30 mouse cellular contexts compared by ENCODE assay signal in genomic region chr1:20730903-20731302, GRCm38 (mm10). TPM values are rescaled to one million over a fixed set of nuclear protein-coding genes. Genes with fewer than 3 reads are reported as not detected.
DNase-seq lines count a peak whose midpoint lies in the region; ATAC-seq and TF ChIP-seq lines count a peak whose summit lies in the region.
"Had no signal": no experiment of that assay in that cellular context is flagged by ENCODE, and none has a peak within 500 bp of the region (broad histone marks: within the 10 kb centered on the region; RNA-seq: fewer than 3 reads in every experiment).

Gene Il17a (plus strand): TSS chr1:20730905.

- peak; percentile 24 for DNase-seq in 416B (ENCODE audit: low read depth)
- no peak for DNase-seq in CH12.LX (ENCODE audit: extremely low read depth)
- DNase-seq in adrenal gland, adult (ENCODE audit: inconsistent age in 2 of 2, low spot score in 1 of 2), result no peak
- DNase-seq in adrenal gland, adult 2 months, result no peak
- DNase-seq in yolk sac, embryonic 10.5 days (ENCODE audit: low spot score), result no peak
- DNase-seq: adrenal gland, adult 8-10 months; adrenal gland, postnatal 10 days; adrenal gland, postnatal 14 days; adrenal gland, postnatal 25 days; adrenal gland, postnatal 36 days; B cell, adult 2 months; cerebellum, adult 11 months; cerebellum, adult 11-12 months; cerebellum, adult 18-20 months; cerebellum, adult 2 months; cerebellum, adult 8-10 months; cerebellum, adult 9-10 months had no signal

- H3K4me2 ChIP-seq in CH12.LX (ENCODE audit: insufficient read depth, low read depth, poor library complexity, severe bottlenecking), result peak within 1 kb of the TSS; percentile 30; the same call in 1 of the 2 replicates
- no peak within 1 kb of the TSS for H3K4me2 ChIP-seq in intestine, postnatal 0 days (replicated peaks; ENCODE audit: low read depth)

- H3K27ac ChIP-seq in CH12.LX (ENCODE audit: insufficient read depth, low read depth), result no peak within 1 kb of the TSS
- H3K27ac ChIP-seq in intestine, postnatal 0 days (ENCODE audit: low read depth, low read length), result no peak within 1 kb of the TSS

- no peak for TF ChIP-seq EP300 in CH12.LX (IDR thresholded peaks at IDR 0.05; ENCODE audit: low read length)

- no peaks in the 10 kb centered on the region for H3K9me3 ChIP-seq in CH12.LX (replicated peaks; ENCODE audit: low read length)
- H3K9me3 ChIP-seq in intestine, postnatal 0 days (ENCODE audit: control insufficient read depth), result no peaks in the 10 kb centered on the region
- H3K9me3 ChIP-seq: G1E had no signal

- H3K9ac ChIP-seq in CH12.LX (ENCODE audit: insufficient read depth, low read depth), result no peak within 1 kb of the TSS
- H3K9ac ChIP-seq in intestine, postnatal 0 days (ENCODE audit: low read depth, low read length), result no peak within 1 kb of the TSS

- TF ChIP-seq RAD21 in CH12.LX (IDR thresholded peaks at IDR 0.05; ENCODE audit: low read depth, low read length), result no peak

- H3K4me3 ChIP-seq in CH12.LX (replicated peaks in 1 of 3; ENCODE audit: low read depth in 2 of 3, low read length in 2 of 3, poor library complexity in 1 of 3), result no peak within 1 kb of the TSS
- no peak within 1 kb of the TSS for H3K4me3 ChIP-seq in intestine, postnatal 0 days (ENCODE audit: low read depth, low read length)

- in situ Hi-C loops in CH12.LX (cut with MboI; ENCODE audit: low pct_ligation_motif_present, low pct_unique_long_range_greater_than_20kb, low sequenced_read_pairs), result no loop called here

- no peak for TF ChIP-seq POLR2A in CH12.LX (IDR thresholded peaks at IDR 0.05; ENCODE audit: low read depth, low read length)

- no peaks in the 10 kb centered on the region for H3K79me2 ChIP-seq in CH12.LX (replicated peaks; ENCODE audit: control insufficient read depth, extremely low read depth, insufficient read depth, poor library complexity, severe bottlenecking)

- peak; percentile 93 for ATAC-seq in granulocyte monocyte progenitor cell, adult 5-6 weeks (replicated peaks; ENCODE audit: poor library complexity, severe bottlenecking)
- ATAC-seq in megakaryocyte progenitor cell, adult 5-6 weeks (replicated peaks; ENCODE audit: poor library complexity), result peak; percentile 64
- ATAC-seq in intestine, postnatal 0 days, result no peak
- ATAC-seq: activated CD4-positive, CD25-positive, alpha-beta regulatory T cell, adult 4 months; CD4-positive, CD25-positive, alpha-beta regulatory T cell, adult 4 months; Patski had no signal

- dilution Hi-C loops in CH12.LX (cut with MboI; ENCODE audit: extremely low pct_ligation_motif_present, extremely low pct_unique_long_range_greater_than_20kb, low sequenced_read_pairs), result no loop called here

- H3K36me3 ChIP-seq in CH12.LX (replicated peaks in 1 of 2; ENCODE audit: control insufficient read depth in 1 of 2, insufficient read depth in 1 of 2, low read length in 1 of 2), result no peaks in the 10 kb centered on the region
- no peaks in the 10 kb centered on the region for H3K36me3 ChIP-seq in intestine, postnatal 0 days (ENCODE audit: control insufficient read depth, insufficient read depth)
- H3K36me3 ChIP-seq: G1E had no signal

- 93% methylated on average over 10 of the region's 10 CpGs for WGBS in intestine, postnatal 0 days

- peaks cover under 1 to 3% of the 10 kb centered on the region in 2 experiments; a peak in 2 of 4 replicates for H3K4me1 ChIP-seq in CH12.LX (ENCODE audit: control insufficient read depth in 1 of 2, insufficient read depth in 2 of 2)
- no peaks in the 10 kb centered on the region for H3K4me1 ChIP-seq in intestine, postnatal 0 days (replicated peaks; ENCODE audit: control insufficient read depth, insufficient read depth, low read length)

- no peak for TF ChIP-seq CTCF in CH12.LX (conservative IDR thresholded peaks at IDR 0.05 in 1 of 2, IDR thresholded peaks at IDR 0.05 in 1 of 2; ENCODE audit: low read depth in 2 of 2, low read length in 2 of 2)
- no peak for TF ChIP-seq CTCF in intestine, postnatal 0 days (IDR thresholded peaks at IDR 0.05; ENCODE audit: low read depth)

- H3K27me3 ChIP-seq in CH12.LX (replicated peaks), result no peaks in the 10 kb centered on the region
- H3K27me3 ChIP-seq in intestine, postnatal 0 days (replicated peaks; ENCODE audit: control insufficient read depth, insufficient read depth, low read length), result no peaks in the 10 kb centered on the region
- H3K27me3 ChIP-seq: Patski had no signal

TF ChIP-seq in CH12.LX, 34 proteins besides CTCF, POLR2A, EP300 and RAD21:
- peak; percentile 49 for TF ChIP-seq BHLHE40 (IDR thresholded peaks at IDR 0.05; ENCODE audit: low read depth, low read length)
- TF ChIP-seq MAX (IDR thresholded peaks at IDR 0.05; ENCODE audit: low read length), result no peak

RNA-seq across cellular contexts. Expression of gene Il17a, which starts in this region (rescaled TPM):
- total RNA-seq in CH12.LX (2012; rRNA removed) (0.13 TPM in 1 of 2 replicates, not detected in the other), CH12.LX (2014; rRNA removed) (0.39 TPM in 1 of 2 replicates, not detected in the other)
- polyA plus RNA-seq in CH12.LX (2012; ENCODE audit: insufficient read length, low read depth), result not detected in 2 replicates
- not detected in 2 replicates for total RNA-seq in granulocyte monocyte progenitor cell, adult 5-6 weeks (2014; fragmentation: Nextera tagmentation)
- not detected in 2 replicates for total RNA-seq in granulocyte monocyte progenitor cell, adult 5-6 weeks (2017)
- total RNA-seq in megakaryocyte progenitor cell, adult 5-6 weeks (2015), result not detected in 2 replicates
- not detected in 2 replicates for total RNA-seq in megakaryocyte progenitor cell, adult 5-6 weeks (2017)
- polyA plus RNA-seq in intestine, postnatal 0 days (2015; fragmentation: Nextera tagmentation; extraction: Ambion mirVana), result not detected in 2 replicates
- not detected for total RNA-seq in adrenal gland, adult 2 months (2021)
- not detected in 2 replicates for polyA plus RNA-seq in adrenal gland, adult 2 months (2012; rRNA removed)
- total RNA-seq: adrenal gland, adult 18-20 months; adrenal gland, adult 8-10 months; adrenal gland, postnatal 10 days; adrenal gland, postnatal 14 days; adrenal gland, postnatal 25 days; adrenal gland, postnatal 36 days; adrenal gland, postnatal 4 days; ES-E14; G1E; MEL had no signal
- polyA plus RNA-seq: activated CD4-positive, CD25-positive, alpha-beta regulatory T cell, adult 4 months; brain, embryonic 14.5 days; C2C12; CD4-positive, CD25-positive, alpha-beta regulatory T cell, adult 4 months; cerebellum, adult 2 months; G1E; Patski had no signal

Comparison
In these comparisons a context has a peak if more than half of its experiments do, and no peak if none do; other contexts are left out.
1. Peak in ATAC-seq in granulocyte monocyte progenitor cell, adult 5-6 weeks; RNA of the gene not detected or under 1 TPM.
2. Peak in ATAC-seq in megakaryocyte progenitor cell, adult 5-6 weeks; RNA of the gene not detected or under 1 TPM.